Mouse (Mus musculus) spleen, adult 12 weeks (tissue): ENCODE measurements around the gene Rxra.

Experiments
- DNase-seq: peaks from one replicate; pipeline ENCODE4 v3.0.0; 2022; ENCODE audit warnings: low spot score

Rxra gene

GRCm38 (mm10) chr2:27762920-27763780 is 86.9 kb downstream of the Rxra start:
- no peak for DNase-seq

GRCm38 (mm10) chr2:27764256-27764936 is 88.2 kb downstream of the Rxra start:
- no peak for DNase-seq

GRCm38 (mm10) chr2:27764937-27765319 is 88.7 kb downstream of the Rxra start:
- DNase-seq, result peak; percentile 45

DNA sequence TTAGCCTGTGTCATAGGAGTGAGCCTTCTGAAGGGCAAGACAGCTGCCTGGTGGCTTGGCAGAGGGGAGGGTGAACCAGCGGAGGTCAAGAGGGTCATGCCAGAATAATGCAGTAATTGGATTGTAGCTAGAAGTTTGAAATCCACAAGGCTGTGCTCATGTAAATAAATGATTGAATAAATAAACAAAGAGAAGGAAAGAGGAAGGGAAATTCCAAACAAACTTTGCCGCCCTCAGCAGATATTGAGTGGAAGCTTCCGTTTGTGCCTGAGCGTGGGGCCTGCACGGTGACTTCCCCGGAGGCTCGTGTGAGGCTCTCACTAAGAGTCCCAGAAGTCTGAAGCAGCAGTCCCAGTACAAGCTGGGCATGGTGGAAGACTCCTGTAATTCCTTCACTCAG is 91.5 kb downstream of the Rxra start:
- DNase-seq, result no peak

DNA sequence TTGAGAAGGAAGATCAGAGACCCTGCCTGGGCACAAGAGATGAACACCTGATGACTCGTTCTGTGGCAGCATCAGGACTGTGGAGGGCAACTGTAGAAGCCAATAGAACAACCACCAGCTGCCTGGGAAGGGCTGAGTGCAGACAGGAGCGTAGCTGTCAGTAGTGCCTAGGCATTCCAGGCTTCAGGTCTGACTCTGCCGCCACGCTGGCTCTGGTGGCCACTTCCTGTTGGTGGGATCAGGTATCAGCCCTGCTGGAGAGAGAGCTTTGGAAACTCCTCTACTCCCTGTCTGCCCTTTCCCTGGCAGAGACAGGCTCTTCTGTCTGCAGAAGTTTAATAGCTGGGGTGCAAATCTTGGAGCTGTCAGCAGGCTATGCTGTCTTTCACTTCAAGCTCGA is 93.5 kb downstream of the Rxra start:
- DNase-seq, result no peak

DNA sequence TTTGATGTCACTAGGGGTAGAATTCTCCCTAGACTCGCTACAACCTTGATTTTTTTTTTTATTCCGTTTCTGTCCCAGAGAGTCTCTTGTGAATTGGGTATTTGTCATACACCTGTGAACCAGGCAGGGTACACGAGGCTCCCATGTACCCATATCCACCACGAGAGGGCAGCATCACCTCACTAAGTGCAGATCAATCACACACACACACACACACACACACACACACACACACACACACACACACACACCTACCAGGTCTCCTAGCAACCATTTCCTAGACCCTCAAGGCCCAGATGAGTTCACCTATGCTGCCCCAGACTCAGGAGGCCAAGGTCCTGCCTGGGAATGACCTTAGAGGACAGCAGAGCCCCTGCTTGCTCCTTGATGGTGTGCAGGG is 94.0 kb downstream of the Rxra start:
- peak; percentile 1 for DNase-seq

- peak; percentile 16 for DNase-seq
These were observed 95.7 kb downstream of the Rxra start for GRCm38 (mm10) chr2:27771936-27772335.

- no peak for DNase-seq
These were observed 96.7 kb downstream of the Rxra start for GRCm38 (mm10) chr2:27772841-27773388.

DNA sequence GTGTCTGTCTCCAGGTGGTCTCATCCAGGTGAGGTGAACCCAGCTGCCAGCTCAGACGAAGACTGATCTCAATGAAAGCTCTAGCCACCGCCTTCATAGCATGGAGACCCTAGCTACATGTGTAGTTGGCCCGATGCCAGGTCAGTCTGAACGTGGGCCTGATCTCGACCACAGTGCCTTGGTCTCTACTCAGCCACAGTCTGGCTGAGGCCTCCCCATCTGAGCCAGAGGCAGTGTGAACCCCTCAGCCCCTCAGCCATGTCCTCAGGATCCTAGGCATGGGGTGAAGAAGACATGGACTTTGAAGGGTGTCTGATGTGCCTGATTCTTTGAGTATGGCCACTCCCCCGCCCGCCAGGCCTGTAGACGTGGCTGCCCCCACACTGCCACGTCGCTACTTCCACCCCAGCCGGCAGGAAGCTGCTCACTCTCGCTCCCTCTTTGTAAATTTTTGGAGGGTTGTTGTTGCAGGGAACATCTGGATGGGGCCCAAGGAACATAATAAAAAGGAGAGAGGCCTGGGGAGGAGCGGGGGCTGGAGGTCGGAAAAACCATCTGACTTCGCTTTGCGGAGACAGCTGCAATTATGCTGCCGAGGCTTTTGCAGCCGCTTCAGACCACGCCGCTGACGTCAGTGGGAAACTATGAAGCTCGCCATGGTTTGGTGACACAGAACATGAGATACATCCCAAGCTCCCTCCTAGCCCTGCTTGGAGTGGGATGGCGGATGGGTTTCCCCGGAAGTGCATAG is 97.9 kb downstream of the Rxra start:
- no peak for DNase-seq

- no peak for DNase-seq
These were observed 98.8 kb downstream of the Rxra start for GRCm38 (mm10) chr2:27775006-27775405.

GRCm38 (mm10) chr2:27775625-27776024 is 99.4 kb downstream of the Rxra start:
- no peak for DNase-seq

DNA sequence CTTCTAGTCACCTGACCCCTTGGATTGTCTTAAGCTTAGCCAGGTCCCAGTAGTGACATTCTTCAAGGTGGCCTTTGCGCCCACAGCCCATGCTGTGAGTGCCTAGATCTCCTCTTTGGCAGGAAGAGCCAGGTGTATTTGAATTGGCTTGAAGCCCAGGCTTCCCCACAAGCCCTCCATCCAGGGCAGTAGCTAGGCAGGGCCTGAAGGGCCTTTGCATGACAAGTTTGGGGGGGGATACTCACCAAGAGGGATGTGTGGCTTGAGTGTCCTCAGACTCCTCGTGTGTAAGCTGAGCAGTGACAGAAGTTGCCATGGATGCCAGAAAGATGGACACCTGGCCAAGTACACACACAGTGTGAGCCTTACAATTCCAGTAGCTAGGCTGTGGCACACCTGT is 101.5 kb downstream of the Rxra start:
- no peak for DNase-seq

DNA sequence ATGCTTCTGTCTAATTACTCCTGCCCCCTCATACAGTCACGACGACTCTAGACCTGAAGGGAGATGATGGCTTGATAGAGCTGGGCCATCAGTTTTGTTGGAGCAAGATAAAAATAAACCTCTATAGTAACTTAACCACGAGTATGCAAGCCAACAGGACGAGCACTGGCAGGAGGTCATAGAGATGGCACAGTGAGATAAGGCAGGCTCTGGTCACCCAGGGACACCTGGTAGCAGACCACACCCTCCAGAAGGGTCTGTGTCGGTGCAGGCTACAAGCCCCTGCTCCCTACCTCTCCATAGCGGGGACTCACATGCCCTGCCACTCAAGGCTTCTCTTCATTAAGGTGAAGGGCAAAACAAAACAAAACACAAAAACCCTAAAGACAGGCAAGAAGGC is 102.0 kb downstream of the Rxra start:
- no peak for DNase-seq

DNA sequence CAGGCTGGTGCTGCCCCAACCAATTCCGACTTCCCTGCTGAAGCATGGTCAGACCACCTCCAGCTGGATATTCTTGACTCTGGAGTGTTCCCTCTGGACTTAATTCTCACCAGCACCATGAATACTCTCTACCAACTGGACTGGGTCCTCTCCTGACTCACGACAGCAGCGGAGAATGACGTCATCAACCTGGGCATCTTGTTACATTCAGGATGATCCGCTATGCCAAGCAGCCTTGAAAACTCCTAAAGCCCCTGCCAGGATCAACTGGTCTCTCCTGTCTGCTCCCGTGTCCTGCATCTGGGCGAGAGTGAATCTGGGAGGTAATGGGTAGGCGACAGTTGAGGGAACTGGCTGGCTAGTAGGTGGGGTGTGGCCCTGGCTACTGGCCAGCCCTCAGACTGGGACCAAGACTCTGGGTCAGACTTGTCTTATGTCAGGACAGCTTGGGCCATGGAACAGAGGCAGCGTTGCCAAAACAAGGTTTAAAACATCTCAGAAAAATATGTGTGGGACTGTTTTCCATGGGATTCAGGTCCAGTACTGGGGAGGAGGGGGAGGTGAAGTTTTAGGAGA is 103.1 kb downstream of the Rxra start:
- no peak for DNase-seq

- no peak for DNase-seq
These were observed 103.9 kb downstream of the Rxra start for GRCm38 (mm10) chr2:27780162-27780561.

GRCm38 (mm10) chr2:27785363-27785762 is 109.1 kb downstream of the Rxra start:
- DNase-seq, result no peak

- no peak for DNase-seq
These were observed 109.8 kb downstream of the Rxra start for GRCm38 (mm10) chr2:27785973-27786417.

DNA sequence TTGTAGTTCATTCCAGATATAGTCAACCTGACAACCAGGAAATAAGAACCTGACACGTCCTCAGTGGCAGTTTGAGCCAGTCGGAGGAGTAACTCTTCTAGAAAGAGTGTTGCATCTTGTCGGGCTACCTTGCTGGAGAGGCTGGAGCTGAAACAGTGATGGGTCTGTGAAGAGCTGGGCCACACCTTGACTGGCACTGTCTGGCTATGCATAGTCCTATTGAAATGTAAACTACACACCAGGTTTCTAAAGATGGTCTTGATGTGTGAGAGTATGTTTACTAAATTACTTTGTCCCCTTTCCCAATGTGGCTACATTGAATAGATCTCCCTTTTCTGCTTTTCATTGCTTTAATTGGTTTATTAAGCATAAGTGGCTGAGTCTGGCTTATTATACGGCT is 115.3 kb downstream of the Rxra start:
- DNase-seq, result no peak

GRCm38 (mm10) chr2:27799018-27799417 is 122.8 kb downstream of the Rxra start:
- DNase-seq, result no peak

- DNase-seq, result no peak
These were observed 124.8 kb downstream of the Rxra start for GRCm38 (mm10) chr2:27801041-27801440.

- no peak for DNase-seq
These were observed 126.3 kb downstream of the Rxra start for GRCm38 (mm10) chr2:27802493-27802892.

DNA sequence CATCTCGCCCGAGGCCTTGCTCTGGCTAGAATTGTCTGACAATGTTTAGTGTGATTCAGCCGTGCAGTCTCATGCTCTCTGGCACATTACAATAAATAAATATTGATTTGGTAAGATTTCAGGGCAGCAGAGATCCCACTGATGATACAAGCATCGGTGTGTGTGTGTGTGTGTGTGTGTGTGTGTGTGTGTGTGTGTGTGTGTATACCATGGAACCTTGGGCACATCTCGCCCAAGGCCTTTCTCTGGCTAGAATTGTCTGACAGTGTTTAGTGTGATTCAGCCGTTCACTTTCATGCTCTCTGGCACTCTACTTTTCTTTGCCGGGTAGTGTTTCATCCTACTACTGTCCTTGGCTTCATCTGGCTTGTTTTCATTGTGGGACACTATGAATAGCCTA is 130.5 kb downstream of the Rxra start:
- DNase-seq, result no peak
